Mouse (Mus musculus): Measurements from ENCODE around the gene Sash1.

DNA sequence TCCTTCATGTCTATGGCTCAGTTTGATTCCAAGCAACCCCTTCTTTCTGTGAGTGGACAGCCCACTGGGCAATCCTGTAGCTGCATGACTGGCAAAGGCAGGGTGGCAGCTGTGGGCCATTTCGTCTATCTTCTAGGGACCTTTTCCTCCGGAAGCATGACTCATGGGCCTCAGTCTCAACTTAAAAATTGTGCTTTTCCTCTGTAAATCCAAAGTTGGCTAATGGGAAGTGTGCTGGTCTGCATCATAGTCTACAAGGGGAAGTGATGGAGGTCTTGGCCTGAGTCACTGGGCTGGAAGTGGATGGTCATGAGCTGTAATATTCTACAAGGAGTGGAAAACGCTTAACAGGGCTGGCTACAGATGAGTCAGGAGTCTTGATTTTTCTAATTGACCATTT, 15.5 kb downstream of the Sash1 start:
- TF ChIP-seq POLR2A (IDR thresholded peaks at IDR 0.05; ENCODE audit: low read depth, low read length) (no peak), CTCF (IDR thresholded peaks at IDR 0.05; ENCODE audit: extremely low read depth, insufficient read length, insufficient replicate concordance, low read depth, low read length) (no peak)

Data from small intestine, adult 2 months (tissue).